Mouse (Mus musculus) small intestine, adult 2 months (tissue): ENCODE data around the gene Phf3.

Experiments used
- CTCF ChIP-seq: fragments of 200-500 bp; IDR thresholded peaks from 2 replicates; pipeline ENCODE4 v1.5.1; 2012; ENCODE audit warnings: low read depth, mild to moderate bottlenecking, control low read depth, inconsistent platforms, low read length, moderate library complexity, mixed read lengths; ENCODE audit not compliant: insufficient replicate concordance, insufficient read length; ENCODE audit errors: extremely low read depth
- POLR2A ChIP-seq: fragments of 200-500 bp; IDR thresholded peaks from 2 replicates; pipeline ENCODE4 v1.6.1; 2012; ENCODE audit warnings: low read depth, mild to moderate bottlenecking, control low read depth, inconsistent platforms, low read length, moderate library complexity

DNA sequence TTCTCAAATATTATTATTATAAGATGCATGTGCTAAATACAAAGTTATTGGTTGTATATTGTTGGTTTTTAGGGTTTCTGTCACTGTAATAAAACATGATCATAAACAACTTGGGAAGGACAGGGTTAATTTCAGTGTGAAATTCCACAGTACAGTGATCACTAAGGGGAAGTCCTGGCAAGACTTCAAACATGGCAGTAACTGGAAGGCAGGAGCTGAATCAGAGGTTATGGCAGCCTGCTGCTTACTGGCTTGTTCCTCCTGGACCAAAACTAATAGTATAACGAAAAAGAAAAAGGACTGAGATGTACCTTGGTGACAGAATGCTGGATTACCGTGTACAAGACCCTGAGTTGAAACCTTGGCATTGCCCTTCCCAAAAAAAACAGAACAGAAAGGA lies 84.7 kb downstream of the Phf3 start:
- TF ChIP-seq CTCF (no peak), POLR2A (no peak)
